Mouse (Mus musculus) cerebellum, adult (tissue): Measurements from ENCODE around the gene Mettl26.

ENCODE experiments used
- ATAC-seq: cut with Nextera tagmentation; 2 replicates; pipeline ENCODE4 v1.9.2; 2017; ENCODE audit warnings: mild to moderate bottlenecking, moderate library complexity, mixed read lengths; ENCODE audit not compliant: insufficient number of reproducible peaks, low FRiP score, low TSS enrichment

The Mettl26 gene

DNA sequence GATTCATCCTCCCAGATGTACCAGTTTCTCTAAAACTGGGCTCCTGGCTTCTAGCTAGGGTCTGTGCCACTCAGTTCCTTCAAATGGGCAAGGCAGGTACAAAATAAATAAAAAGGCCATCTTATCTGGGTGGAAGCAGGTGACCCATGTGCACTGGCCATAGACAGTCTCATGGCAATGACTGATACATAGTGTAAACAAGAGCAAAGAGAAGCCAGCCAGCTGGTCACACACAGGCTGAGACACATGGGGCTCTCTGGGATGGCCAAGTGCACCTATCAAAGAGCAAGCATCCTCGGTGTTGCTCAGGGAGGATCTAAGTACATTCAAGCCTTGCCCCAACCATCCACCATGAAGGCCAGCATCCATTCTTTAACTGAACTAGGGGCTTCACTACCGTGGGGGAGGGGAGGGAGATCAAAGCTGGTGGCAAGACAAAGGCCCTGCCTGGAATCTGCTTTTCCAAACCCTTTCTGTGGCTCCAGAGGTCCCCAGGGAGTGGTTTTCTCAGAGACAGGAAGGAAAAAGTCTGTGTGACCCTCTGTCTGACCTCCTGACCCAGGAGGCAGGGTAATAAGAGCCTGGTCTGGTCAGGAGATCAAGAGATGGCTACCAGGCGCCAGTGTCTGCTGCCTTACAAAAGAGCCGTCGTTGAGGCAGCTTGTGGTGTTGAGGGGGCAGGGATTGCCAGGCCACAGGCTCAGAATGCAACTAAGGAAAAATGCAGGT lies 6.2 kb downstream of the Mettl26 start:
- no peak for ATAC-seq

DNA sequence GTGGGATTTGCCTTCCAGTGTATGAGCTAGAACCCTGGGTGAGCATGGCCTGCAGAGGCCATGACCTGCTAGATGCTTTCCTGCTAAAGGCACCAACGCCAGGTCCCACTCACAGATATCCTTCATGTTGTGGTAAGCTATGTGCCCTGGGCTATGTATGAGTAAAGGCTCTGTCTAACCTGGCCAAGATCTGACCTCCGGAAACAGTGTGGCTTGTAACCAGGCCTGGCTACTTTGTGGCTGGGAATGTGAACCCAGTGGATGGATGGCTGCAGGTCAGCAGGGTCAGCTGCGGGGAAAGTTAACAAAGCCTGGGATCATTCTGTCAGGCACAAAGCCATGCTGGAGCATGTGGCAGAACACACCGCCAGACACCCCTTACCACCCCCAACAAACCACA lies 6.8 kb downstream of the Mettl26 start:
- no peak for ATAC-seq

DNA sequence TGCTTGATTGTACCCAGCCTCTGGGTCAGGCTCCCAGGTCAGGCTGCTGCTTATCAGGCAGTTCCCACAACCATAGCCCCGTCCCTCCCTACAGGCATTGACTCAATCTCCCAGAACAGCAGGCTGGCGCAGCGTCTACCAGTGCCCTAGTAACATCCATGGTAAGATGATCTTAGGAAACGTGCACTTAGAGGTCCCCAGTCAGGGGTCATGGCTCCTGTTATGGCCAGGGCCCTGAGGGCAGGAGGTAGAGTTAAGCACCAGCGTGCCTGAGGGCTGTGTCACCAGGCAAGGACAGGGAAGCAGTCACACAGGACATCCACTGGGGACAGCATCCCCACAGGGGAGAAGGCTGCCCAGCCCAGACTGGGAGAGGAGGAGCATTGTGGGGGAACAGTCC lies 7.4 kb downstream of the Mettl26 start:
- ATAC-seq: no peak

DNA sequence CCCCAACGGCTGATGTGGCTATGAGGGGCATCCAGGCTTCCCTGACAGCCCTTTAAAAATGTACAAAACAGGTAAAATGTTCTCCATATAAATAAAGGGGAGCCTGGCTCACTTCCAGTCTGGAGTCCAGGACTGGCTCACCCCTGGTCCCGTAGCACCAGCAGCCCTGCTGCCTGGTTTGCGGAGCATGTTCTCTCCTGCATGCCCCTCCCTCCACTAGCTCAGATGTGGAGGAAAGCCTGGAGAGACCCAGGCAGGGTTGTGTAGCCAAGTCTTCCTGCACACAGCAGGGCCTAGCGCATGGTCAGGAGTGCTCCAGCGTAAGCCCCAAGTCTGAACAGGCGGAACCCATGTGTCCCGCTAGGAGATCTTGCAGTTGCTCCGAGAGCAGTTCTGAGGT lies 8.4 kb downstream of the Mettl26 start:
- ATAC-seq: no peak

DNA sequence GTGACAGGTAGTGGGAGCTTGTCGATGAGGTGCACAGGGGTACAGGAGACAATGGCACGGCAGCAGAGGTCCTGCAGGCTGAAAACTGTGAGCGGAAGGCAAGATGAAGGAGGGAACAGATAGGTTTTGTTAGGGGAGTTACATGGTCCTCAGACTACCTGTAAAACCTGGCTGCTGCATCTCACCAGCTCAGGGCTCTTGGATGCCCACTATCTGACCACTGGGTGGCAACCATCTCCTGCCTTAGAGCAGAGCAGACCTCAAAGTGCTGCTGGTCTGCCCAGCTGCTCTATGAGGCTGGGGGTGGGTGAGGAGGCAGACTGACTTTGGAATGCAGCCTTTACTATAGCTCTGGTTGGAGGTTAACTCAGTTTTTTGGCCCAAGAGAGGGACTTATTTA lies 8.9 kb downstream of the Mettl26 start:
- ATAC-seq: no peak

DNA sequence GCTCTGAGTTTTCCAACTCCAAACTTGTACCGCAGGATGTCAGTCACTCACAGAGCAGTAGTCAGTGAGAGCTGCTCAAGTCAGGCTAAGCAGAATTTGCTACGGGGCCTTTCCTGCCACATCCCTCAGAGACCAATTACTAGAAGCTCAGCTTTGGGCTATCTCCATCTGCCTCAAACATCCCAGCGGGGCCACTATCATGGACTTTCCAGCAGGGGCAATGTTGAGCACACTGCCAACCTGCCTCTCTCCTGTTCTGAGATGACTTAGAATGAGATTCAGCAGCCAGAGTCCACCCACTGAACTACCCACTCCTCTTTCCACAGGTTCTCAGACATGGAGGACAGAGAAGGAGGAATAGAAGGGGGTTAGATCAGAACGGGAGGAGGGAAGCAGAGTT lies 10.8 kb downstream of the Mettl26 start:
- no peak for ATAC-seq

DNA sequence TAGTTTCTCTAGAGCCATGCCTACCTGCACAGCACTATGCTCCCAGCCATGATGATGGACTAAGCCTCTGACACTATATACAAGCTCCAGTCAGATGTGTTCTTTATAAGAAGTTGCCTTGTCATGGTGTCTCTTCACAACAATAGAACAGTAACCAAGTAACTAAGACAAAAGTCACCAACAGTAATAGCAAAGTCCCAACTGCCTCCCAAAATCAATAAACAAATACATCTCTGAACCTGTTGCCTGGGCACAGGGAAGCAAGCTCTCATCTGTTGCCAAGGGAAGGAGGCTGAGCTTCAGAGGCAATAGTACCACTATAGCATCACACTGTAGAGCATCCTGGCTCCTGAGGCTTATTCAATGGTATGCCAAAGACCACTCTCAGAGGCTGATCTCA lies 11.9 kb downstream of the Mettl26 start:
- no peak for ATAC-seq

DNA sequence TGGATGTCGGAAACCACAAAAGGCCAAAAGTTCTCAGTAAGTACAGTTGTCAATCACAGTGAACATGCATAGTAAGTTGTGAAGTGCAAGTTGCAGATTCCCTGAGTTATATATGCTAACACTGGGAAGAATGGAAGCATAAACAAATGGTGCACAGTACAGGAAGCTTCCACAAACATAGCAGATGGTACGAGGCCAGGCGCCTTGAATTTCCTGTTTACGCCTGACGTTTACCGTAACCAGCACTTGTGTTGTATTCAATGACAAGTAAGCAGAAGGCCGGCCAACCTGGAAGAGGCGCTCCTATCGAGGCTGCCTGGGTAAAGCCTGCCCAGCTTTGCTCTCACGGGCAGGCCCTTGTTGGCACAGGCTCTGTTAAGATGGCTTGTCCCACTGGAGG lies 12.6 kb downstream of the Mettl26 start:
- no peak for ATAC-seq

DNA sequence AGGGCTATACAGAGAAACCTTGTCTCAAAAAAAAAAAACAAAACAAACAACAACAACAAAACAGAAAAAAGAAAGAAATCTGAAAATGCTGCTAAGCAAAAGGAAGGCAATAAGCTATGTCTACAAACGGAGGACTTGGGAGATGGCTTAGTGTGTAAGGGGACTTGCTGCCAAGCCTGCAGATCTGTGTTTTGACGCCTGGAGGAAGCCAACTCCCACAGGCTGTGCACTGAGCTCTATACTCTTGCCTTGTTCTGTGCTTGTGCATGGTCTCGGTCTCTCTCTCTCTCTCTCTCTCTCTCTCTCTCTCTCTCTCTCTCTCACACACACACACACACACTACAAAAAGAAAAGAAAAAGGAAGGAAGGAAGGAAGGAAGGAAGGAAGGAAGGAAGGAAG lies 14.0 kb downstream of the Mettl26 start:
- ATAC-seq: no peak

DNA sequence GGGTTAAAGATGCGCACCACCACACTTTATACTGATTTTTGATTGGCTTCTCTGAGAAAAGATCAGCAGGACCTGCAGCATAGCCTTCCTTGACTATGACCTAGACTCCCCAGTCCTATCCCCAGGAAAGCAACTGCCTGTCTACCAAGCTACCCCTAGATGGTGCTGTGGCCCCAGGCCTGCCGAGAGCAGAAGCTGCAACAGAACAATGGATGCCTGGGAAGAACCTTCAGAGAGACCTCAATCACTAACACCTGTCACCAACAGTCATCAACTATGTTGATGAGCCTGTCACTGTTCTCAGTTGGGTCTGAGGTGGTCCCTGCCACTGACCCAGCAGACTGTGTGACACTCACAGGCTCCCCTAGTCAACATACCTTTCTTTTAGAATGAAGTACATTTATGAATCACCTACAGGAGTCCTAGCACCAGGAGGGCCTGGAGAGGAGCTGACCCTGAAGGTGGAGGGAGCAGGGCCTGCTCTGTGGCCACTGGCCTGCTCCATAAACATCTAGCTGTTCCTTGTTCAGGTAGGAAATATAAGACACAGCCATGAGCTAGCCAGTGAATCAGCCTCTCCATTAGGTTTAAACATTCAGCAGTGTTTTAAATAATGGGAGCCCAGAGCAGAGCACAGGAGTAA lies 19.2 kb downstream of the Mettl26 start:
- ATAC-seq: peak; percentile 68; the same call in 1 of the 2 replicates

DNA sequence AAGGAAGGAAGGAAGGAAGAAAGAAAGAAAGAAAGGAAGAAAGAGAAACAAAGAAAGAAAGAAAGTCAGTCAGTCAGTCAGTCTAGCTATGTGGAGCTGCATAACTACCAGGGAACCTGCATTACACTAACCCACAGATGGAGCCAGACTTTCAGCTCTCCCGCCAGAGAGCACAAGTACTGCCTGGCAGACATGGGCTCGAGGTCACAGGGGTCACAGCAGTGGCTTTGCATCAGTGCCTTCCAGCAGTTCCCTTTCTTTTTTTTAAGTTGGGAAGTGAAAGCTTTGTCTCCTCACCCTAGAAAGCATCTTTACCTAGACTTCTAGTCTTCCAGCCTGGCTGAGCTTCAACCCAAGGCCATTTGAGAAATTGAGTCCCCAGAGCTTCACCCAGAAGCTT lies 20.5 kb downstream of the Mettl26 start:
- no peak for ATAC-seq

DNA sequence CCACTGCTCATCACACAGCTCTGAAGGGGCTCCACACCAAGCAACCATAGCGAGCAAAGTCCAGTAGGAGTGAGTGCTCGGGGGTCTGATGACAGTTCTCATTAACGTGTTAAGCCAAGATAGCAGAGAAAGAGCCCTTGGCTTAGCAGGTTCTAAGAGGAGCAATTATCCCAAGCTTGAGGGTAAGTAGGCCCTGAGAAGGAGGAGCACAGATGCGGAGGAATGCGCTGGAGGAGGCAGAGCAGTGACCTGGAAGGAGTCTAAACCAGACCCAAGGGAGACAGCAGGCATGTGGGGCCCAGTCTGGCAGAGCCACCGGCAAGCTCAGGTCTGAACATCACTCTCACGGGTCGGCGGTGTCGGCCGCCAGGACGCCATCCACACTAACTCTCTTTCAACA lies 21.0 kb downstream of the Mettl26 start:
- no peak for ATAC-seq

DNA sequence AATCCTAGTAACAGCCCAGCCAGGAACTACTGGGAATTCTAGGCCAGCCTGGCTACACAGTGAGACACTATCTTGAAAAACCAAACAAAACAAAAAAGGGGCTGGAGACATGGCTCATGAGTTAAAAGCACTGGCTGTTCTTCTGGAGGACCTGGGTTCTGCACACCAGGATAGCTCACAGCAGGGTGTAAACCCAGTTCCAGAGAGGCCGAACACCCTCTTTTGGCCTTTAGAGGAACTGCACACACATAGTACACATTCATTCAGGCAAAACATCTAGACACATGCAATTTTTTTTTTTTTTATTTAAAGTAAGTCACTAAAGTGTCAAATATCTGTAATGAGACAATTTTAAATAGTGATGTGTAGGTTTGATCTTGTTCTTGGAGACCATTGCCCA lies 25.3 kb downstream of the Mettl26 start:
- ATAC-seq: no peak

DNA sequence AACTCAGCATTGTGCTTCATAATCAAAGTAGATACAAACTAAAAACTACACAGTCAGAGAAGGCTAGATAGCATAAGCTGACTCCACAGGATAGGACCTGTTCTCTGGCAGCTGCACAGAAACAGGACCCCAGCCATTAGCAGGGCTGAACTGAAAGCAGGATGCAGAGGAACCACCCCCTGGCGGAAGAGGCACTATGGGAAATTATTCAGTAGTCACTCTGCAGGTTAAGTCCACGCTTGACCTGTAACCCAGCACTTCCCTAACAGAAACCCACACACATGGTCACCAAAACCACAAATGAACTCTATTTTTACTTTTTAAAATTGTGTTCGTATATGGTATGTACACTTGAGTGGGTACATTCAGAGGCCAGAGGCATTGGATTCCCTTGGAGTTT lies 28.2 kb downstream of the Mettl26 start:
- no peak for ATAC-seq

DNA sequence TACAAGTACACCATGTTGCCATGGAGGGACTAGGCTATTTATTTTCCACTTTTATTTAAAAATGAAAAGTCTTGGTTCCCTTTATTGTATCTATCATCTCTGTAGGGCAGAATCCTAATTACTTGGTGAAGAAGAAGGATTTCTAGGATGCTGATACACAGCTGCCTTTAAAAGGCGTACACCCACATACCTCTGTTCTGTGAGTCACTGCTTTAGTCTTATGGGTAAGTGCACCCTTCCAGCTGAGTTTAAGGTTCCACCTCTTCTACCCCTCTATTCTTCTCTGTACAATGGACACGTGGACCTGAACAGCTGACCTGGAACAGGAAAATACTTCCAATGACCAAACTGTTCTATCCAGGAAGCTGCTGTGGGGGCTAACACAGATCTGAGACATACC lies 32.8 kb downstream of the Mettl26 start:
- ATAC-seq: no peak

DNA sequence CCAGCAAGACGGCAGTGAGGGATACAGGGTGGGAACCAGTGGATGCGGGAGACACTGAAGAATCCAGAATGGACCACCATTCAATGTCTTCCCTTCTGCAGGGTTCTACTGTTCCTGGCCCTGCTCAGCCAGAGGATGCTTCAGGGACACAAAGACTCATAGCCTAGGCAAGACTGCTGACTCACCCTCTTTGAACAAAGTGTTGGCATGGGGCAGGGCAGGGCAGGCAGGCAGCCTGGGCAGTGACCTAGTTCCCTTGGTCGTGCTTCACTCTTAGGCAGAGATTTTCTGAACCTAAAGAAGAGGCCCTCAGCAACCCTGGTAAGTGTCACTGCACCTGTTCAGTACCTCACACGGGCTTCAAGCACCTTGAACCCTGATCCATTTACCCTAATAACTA lies 36.9 kb downstream of the Mettl26 start:
- ATAC-seq: peak; percentile 84; the same call in 1 of the 2 replicates

DNA sequence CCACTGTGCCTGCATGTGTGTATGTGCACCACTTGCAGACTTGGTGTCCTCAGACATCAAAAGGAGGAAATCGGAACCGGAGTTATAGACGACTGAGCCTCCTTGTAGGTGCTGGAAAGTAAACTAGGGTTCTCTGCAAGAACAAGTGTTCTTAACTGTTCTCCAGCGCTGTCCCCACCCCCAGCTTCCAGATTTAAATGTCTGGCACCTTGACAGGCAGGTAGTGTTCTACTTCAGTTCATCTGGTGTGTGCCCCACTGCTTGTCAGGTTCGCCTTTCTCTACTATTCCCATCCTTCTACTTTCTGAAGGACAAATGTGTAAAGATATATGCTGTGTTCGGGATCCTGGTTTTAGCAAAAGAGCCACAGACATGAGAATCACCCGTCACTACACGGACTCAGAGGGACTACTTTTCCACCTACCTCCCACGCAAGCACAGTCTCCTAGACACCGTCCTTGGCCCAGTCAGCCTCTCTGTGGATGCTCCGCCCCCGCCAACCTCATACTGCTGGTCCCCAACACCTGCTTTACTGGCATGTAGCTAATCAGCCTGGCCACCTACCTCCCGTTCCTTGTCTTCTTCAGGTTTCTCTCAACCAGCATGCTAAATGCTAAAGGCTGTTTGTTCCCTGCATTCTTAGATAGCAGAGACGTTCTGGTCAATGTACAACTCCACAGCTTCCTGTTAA lies 38.5 kb downstream of the Mettl26 start:
- peak; percentile 74; the same call in 1 of the 2 replicates for ATAC-seq

DNA sequence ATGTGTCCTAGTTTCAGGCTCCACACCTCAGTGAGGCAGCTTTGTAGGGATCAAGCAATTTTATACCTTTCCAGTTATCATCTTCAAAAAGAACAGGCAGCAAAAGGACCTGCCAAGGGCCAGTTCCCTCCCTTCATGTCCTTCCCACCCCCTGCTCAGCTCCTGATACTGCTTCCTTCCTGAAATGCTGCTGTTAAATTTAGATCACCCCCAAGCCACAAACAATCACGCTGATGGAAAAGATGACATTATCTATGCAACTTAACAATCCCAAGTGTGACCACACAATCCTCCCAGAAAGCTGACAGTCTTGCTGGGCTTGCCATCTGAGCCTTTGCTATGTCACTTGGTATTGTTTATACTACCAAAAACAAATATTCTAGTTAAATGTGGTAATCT lies 39.0 kb downstream of the Mettl26 start:
- ATAC-seq: no peak

DNA sequence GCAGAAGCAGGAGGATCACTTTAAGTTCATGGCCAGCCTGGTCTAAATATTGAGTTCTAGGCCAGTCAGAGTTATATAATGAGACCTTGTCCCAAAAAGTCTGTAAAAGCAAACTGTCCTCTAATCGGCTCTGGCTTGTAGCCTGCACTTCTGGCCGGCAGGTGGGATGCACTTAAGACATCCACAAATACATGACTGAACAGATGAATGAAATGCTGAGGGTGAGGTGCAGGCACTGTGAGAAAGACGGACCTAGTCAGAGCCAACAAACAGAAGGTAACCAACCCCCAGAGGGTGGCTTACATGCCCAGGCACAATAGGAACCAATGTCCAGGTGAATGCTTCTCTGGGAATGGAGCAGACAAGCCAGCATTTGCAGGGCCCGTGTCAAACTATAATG lies 39.4 kb downstream of the Mettl26 start:
- ATAC-seq: no peak

DNA sequence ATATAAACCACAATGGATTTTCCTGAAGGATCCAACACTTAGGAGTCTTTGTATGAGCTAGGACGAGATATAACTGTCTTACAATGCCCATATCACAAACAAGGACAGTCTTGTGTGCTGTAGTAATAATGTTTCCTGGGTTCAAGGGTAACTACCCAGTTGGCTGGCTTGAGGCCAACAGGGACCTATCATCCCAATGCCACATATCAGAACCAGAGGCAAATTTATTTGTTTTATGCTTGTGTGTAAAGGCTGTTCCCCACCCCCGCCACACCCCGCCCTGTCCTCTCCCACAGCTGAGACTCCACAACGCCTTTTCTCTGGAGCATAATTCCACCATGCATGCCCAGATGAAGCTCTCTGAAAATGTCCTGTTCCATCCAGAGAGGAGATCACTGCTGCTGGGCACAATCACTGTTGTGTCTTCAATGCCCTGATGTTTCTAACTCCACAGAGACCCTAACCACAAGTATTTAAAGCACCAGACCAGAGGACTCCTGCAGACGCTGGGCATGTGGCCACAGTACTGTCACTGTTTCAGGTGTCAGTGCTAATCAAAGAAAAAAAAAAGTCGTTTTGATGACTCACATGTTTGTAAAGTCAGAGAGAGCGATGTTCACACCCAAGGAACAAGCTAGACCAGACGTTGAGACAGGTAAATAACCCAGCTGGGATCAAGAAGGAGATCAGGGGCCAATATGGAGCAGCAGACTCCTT lies 42.2 kb downstream of the Mettl26 start:
- ATAC-seq: no peak
